Mouse (Mus musculus) embryonic facial prominence, embryonic 10.5 days (tissue): Measurements from ENCODE around the gene Ccdc187. TPM values are rescaled to one million over a fixed set of nuclear protein-coding genes. Genes with fewer than 3 reads are reported as not detected.
A peak's percentile ranks its signal among the peaks of the same experiment; 100 is the strongest.

ENCODE experiments used
- DNase-seq: peaks from one replicate; pipeline ENCODE4 v3.0.0-alpha.2; 2017; ENCODE audit warnings: low spot score
- H3K27ac ChIP-seq: fragments of 300-500 bp; sonication (generic); replicated peaks from 2 replicates; pipeline ENCODE4 v1.5.1; 2016; ENCODE audit warnings: mild to moderate bottlenecking
- H3K27me3 ChIP-seq: fragments of 300-500 bp; sonication (generic); replicated peaks from 2 replicates; pipeline ENCODE4 v1.6.1; 2016; ENCODE audit warnings: low read depth, mild to moderate bottlenecking; ENCODE audit not compliant: poor library complexity, severe bottlenecking
- H3K36me3 ChIP-seq: fragments of 300-500 bp; sonication (generic); replicated peaks from 2 replicates; pipeline ENCODE4 v1.6.1; 2016; ENCODE audit warnings: mild to moderate bottlenecking, moderate library complexity
- H3K4me1 ChIP-seq: fragments of 300-500 bp; sonication (generic); 2 replicates; pipeline ENCODE4 v1.6.1; 2016
- H3K4me3 ChIP-seq: fragments of 300-500 bp; sonication (generic); 2 replicates; pipeline ENCODE4 v1.5.1; 2016; ENCODE audit warnings: mild to moderate bottlenecking, moderate library complexity
- H3K9me3 ChIP-seq: fragments of 300-500 bp; sonication (generic); 2 replicates; pipeline ENCODE4 v1.6.1; 2016; ENCODE audit warnings: mild to moderate bottlenecking
- WGBS: fragments of 180-500 bp; shearing (Covaris S2); methylation state at CpG from one replicate; pipeline ENCODE4 v1.1.7; 2016; 5-methylcytosine and 5-hydroxymethylcytosine counted together
- polyA plus RNA-seq: library from polyadenylated mRNA; unstranded; fragments of >200 nt; fragmentation: Nextera tagmentation; extraction: Ambion mirVana; gene quantifications from 2 replicates; pipeline ENCODE4 v1.2.1, GENCODE M21; 2016

The Ccdc187 gene
- polyA plus RNA-seq, 1 experiment from 2014 or later = 0.04 TPM

DNA sequence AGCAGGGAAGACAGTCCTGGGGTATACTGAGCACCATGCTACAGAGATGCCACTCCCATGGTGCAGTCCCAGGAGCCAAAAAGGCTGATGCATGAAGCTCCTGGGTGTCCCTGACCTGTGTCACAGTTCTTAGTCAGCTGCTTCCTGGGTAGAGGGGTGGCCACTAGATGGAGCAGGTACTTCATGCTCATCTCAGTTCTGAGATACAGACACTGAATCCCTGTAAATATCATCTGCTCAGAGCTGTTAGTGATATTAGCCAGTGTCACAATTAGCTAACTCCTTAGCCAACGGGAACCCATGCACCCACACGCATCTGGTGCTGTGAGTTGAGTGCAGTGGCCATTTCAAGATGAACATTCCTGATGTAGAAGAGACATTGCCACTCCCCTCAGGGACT, 30.6 kb upstream of the Ccdc187 start:
- 86% methylated on average over 2 of the region's 2 CpGs for WGBS
- DNase-seq = no peak

DNA sequence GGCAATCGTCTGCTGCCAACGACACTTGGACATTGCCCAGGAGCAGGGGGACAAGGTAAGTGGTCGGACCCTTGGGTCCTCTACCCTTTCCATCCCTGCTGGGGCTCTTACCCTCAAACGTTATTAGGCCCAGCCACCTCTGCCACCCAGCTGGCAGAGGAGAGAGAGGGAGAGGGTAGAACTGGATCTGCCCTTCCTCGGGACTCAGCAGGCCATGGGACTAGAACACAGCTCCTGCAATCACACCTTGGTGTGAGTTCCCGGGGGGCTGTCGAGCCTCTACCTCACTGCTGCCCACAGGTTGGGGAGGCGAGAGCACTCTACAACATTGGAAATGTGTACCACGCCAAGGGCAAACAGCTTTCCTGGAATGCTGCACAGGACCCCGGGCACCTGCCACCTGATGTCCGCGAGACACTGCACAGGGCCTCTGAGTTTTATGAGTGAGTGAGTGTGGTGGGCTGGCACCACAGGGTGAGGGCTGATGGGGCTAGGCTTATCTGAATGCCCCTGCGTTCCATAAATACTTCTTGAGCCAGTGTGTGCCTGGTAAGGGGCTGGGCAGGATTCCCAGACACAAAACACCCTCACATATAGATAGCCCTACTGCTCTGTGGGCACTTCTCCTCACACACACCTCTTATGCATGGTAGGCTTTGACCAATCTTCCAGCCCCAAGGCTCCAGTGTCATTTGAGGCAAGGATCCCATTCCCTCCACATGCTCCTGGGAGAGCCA, 29.4 kb upstream of the Ccdc187 start:
- peaks cover 97% of the 10 kb centered on the region for H3K36me3 ChIP-seq
- WGBS = 92% methylated on average over 13 of the region's 13 CpGs

More for the DNA sequence above, 30.6 kb upstream of the Ccdc187 start:
- H3K36me3 ChIP-seq = peaks cover 95% of the 10 kb centered on the region
- no peaks in the 10 kb centered on the region for H3K27me3 ChIP-seq
- no peak overlapping the region for H3K27ac ChIP-seq
- H3K4me1 ChIP-seq = peaks cover 15% of the 10 kb centered on the region
- no peak overlapping the region for H3K4me3 ChIP-seq
- no peaks in the 10 kb centered on the region for H3K9me3 ChIP-seq

DNA sequence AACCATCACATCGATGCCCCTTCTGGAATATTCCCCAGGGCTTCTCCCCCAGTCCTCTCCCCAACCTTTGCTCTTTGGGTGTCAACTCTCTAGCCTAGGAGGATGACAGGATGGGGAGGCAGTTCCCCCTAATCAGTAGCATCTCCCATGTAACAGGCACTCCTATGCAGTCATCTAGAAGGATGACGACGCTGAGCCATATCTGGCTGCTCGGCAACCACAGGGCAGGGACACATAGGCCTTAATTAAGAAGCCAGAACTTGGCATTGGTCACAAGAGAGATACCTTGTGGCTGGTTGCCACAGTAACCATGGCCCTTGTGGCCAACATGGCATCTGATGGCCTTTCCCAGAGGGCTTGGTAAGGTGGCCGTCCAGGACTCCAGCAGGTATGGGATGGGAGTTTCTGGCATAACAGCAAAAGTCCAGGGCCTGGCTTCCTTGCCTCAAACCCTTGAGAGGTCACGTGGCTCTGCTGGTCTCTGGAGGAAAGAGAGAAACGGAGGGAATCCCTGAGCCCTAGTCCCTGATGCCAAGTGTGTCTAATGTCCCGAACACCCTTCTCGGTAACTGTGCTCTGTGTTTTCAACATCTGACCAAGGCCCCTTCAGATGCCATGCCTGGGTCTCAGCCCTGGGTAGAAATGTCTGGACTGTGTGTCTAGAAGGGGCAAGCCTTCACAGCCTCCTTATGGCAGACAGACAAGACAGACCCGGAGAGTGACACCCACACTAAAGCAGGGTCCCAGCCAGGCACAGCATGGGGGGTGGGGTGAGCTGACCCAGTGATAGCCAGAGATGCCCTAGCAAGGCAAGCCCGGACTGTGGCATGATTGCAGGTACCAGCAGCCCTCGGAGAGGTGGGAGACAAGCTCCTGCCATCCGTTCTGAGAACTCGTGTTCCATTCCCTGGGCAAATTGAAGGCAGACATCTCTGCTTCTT, 26.2 kb upstream of the Ccdc187 start:
- H3K27ac ChIP-seq = no peak overlapping the region
- H3K9me3 ChIP-seq = no peaks in the 10 kb centered on the region
- H3K4me1 ChIP-seq = peaks cover 48% of the 10 kb centered on the region
- no peak overlapping the region for H3K4me3 ChIP-seq
- H3K27me3 ChIP-seq = no peaks in the 10 kb centered on the region
- peaks cover 81% of the 10 kb centered on the region for H3K36me3 ChIP-seq
- no peak for DNase-seq
- WGBS = 91% methylated on average over 14 of the region's 14 CpGs

More for the DNA sequence above, 29.4 kb upstream of the Ccdc187 start:
- Histone ChIP-seq H3K27ac (no peak overlapping the region), H3K4me1 (peaks cover 19% of the 10 kb centered on the region), H3K27me3 (no peaks in the 10 kb centered on the region), H3K9me3 (no peaks in the 10 kb centered on the region), H3K4me3 (no peak overlapping the region; the same call in 1 of the 2 replicates)
- DNase-seq = no peak

DNA sequence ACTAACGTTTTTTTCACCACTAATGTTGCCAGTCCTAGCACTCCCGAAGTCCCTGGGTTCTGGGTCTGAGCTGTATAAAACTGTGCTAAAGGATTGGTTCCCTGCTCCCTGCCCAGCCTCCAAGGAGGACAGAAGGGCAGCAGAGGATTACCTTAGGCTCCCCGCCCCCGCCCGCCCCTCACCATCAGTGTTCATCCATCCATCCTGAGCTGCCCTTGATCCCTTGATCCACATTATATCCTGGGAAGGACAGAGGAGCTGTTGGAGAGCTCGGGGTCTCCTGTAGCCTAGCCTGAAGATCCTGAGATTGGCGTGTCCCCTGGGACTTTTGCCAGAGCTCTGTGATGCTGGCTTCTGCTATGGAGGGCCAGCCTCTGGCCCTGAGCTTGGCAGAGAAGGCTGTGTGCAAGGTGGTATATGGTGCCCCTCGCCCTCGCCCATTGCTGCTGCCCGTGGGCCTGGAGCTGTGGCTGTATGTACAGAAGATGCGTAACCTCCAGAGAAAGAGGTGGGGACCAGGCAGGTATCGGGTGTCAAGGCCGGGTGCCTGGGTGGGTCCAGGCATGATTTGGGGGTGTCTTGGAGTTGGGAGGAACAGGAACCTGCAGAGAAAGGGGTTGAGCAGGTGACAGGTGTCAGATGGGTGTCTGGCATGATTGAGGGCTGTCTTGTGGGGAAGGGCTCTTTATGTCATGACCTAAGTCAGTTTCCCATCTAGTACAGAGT, 25.3 kb upstream of the Ccdc187 start:
- peaks cover 56% of the 10 kb centered on the region for H3K4me1 ChIP-seq
- no peaks in the 10 kb centered on the region for H3K27me3 ChIP-seq
- H3K27ac ChIP-seq = no peak overlapping the region
- no peaks in the 10 kb centered on the region for H3K9me3 ChIP-seq
- H3K36me3 ChIP-seq = peaks cover 72% of the 10 kb centered on the region
- no peak overlapping the region for H3K4me3 ChIP-seq
- 86% methylated on average over 13 of the region's 13 CpGs for WGBS
- DNase-seq = no peak

DNA sequence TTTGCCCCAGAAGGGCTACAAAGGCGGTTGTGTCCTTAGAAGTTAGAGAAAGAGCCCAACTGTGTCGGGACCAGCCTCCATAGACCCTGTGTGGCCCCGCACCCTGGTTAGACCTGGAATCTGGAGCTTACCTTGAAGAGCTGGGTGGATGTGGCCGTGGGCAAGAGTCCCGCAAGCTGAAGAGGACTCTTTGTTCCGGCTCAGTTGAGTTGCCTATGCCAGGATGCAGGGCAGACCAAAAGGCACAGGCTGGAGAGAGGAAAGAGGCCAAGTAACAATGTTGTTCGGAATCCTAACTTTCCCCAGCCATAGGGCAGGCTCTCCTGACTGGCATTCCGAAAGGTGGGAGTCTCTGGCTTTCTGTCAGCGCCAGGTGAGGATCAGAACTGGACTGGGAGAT, 24.8 kb upstream of the Ccdc187 start:
- Histone ChIP-seq H3K4me1 (peaks cover 62% of the 10 kb centered on the region), H3K27me3 (no peaks in the 10 kb centered on the region), H3K27ac (no peak overlapping the region), H3K36me3 (peaks cover 67% of the 10 kb centered on the region), H3K9me3 (no peaks in the 10 kb centered on the region), H3K4me3 (0 out of 2 replicates have a peak overlapping the region, but pooled peaks have one; percentile 11)
- no peak for DNase-seq
- 90% methylated on average over 9 of the region's 9 CpGs for WGBS

DNA sequence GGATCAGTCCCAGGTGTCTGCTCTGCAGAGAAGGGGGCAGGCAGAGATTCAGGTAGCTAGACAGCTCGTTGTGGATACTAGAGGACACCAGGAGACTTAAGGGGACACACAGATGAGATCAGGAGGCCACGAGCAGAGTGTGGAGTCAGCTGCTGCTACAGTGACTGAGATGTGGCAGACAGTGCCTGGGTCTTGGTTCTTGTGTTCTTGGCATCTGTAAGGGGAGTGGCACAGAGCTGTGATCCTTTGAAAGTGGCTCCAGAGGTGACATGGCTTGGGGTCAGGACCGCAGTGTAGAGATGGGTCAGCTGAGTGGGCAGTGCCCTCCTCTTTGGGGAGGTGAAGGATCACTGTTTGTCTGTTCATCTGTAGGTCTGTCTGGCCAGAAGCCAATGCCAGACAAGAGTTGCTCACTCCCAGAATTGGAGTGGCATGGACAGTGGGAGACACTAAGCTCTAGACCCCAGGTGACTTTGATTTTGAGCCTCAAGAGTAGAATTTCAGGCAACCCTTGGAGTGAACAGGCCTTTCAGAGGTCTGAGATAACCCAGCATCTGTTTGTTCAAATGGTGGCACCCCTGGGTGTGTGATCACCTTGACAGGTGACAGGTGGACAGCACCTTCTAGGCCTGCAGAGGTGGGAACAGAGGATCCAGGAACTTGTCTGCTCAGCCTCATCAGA, 23.8 kb upstream of the Ccdc187 start:
- peaks cover 57% of the 10 kb centered on the region for H3K36me3 ChIP-seq
- peaks cover 70% of the 10 kb centered on the region for H3K4me1 ChIP-seq
- peak overlapping the region; percentile 91; the same call in 1 of the 2 replicates for H3K4me3 ChIP-seq

DNA sequence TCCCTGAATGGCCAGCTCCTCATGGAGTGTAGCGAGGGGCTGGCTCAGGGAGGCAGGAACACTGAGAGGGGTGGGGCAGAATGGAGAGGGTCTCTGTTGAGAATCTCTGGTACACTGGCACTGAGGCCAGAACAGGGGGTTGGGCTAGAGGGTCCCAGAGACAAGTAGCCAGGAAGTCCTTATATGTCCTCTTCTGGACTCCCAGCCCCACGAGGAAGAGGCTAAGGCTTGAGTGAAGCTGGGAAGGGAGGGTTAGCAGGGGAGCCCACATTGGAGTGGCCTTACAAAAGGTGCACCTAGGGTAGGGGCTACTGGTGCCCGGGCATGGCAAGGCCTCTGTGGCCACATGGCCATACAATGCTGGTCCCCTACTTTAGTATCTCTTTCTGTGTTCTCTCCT, 23.0 kb upstream of the Ccdc187 start:
- Histone ChIP-seq H3K9me3 (no peaks in the 10 kb centered on the region), H3K4me1 (peaks cover 73% of the 10 kb centered on the region), H3K27ac (peak overlapping the region; percentile 97), H3K4me3 (peak overlapping the region; percentile 91), H3K36me3 (peaks cover 49% of the 10 kb centered on the region), H3K27me3 (no peaks in the 10 kb centered on the region)
- no peak for DNase-seq
- WGBS = 73% methylated on average over 3 of the region's 3 CpGs

More for the DNA sequence above, 23.8 kb upstream of the Ccdc187 start:
- no peaks in the 10 kb centered on the region for H3K9me3 ChIP-seq
- no peak for DNase-seq
- no peak overlapping the region for H3K27ac ChIP-seq
- WGBS = 94% methylated on average over 3 of the region's 3 CpGs
- H3K27me3 ChIP-seq = no peaks in the 10 kb centered on the region

DNA sequence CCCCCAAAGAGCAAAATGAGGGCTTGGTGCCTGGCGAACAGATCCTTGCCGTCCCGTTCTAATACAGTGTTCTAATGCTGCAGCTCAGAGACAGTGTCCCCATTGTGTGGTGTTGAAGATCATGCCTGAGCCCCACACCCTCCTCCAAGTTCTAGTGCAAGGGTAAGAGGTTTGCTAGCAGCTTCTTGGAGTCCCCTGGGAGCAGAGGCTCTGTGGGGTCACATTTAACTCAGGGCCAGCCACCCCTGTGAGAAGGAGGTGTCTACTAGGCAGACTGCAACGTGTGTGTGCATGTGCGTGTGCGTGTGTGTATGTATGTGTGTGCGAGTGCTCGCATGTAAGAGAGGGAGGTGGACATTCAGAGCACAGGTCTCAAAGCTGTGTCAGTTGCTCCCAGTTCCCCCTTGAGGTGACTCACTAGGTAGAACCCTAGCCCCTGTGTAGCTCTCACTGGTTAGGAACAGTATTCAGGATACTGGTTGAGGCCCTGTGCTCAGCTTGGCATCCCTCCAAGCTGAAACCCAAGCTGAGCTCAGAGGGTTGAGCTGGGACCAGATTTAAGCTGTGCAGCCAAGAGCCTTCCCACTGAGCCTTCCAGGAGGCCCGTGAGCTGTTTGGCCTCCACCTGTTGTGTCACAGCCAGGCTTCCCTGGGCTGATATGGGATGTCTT, 22.4 kb upstream of the Ccdc187 start:
- no peak for DNase-seq
- no peaks in the 10 kb centered on the region for H3K9me3 ChIP-seq
- whole genome bisulfite sequencing = 73% methylated on average over 9 of the region's 9 CpGs
- peaks cover 43% of the 10 kb centered on the region for H3K36me3 ChIP-seq
- H3K4me3 ChIP-seq = peak overlapping the region; percentile 91
- peak overlapping the region; percentile 97 for H3K27ac ChIP-seq
- peaks cover 77% of the 10 kb centered on the region for H3K4me1 ChIP-seq
- H3K27me3 ChIP-seq = no peaks in the 10 kb centered on the region

DNA sequence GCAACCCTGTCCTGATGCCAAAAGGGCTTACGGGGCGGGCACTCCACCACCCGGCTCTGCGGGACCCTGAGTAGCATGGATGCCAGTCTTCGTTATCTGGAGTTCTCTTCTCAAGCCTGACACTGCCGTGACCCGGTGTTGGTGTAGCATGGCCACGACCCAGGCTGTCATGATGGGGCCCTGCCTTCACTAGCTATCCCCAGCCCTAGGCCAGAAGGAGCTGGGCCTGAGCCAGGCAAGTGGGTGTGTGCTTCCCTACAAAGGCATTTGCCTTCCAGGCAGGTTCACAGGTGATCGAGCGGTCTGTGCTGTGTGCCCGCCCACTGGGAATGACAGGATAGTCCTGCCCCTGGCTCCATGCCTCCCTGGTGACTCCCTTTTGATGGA, 21.6 kb upstream of the Ccdc187 start:
- H3K9me3 ChIP-seq = no peaks in the 10 kb centered on the region
- 1% methylated on average over 11 of the region's 11 CpGs for WGBS
- H3K36me3 ChIP-seq = peaks cover 36% of the 10 kb centered on the region
- H3K4me1 ChIP-seq = peaks cover 76% of the 10 kb centered on the region
- peak overlapping the region; percentile 91 for H3K4me3 ChIP-seq
- DNase-seq = no peak
- peak overlapping the region; percentile 97 for H3K27ac ChIP-seq
- H3K27me3 ChIP-seq = no peaks in the 10 kb centered on the region

DNA sequence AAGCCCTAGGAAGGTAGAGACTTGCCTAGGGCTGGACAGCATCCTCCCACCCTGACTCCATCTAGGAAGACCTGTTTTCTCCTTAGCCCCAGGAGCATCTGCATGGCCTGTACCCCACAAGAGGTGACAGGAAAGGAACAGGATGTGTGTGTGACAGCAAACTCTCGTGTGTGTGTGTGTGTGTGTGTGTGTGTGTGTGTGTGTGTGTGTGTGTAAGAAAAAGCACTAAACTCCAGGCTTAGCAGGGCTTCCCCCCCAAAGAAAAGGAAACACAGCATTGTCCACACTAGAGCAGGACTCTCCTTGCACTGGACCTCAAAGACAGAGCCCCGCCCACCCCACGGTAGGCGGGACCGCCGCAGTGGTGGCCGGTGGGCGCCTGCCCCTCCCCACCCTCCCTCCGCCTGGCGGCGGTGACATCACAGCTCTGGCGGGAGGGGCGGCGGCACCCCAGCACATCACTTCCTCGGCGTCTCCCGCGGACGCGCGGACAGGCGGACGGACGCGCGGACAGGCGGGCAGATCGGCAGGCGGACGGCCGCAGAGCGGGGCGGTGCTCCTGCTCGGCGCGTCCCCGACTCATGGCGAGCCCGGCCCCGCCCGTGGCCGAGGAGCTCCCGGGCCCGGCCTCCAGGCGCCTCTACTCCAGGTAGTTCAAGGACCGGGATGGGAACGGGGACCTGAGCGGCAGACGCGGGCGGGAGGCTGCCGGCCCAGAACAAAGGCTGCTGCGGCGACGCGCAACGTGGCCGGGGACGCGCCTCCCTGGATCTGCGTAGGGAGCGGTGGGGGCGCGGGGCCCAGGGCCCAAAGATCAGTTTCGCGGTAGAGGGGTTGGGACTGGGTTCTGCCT, 20.9 kb upstream of the Ccdc187 start, which contains the start of gene Gpsm1:
Gene Gpsm1, plus strand, starts transcription at position 444 of the 853 bp plus-strand sequence.
- peak within 1 kb of the TSS; percentile 97 for H3K27ac ChIP-seq
- peak; percentile 95 for DNase-seq
- peak within 1 kb of the TSS; percentile 91 for H3K4me3 ChIP-seq
- no peaks in the 10 kb centered on the region for H3K27me3 ChIP-seq
- no peaks in the 10 kb centered on the region for H3K9me3 ChIP-seq
- WGBS = under 1% methylated on average over 65 of the region's 66 CpGs
- H3K4me1 ChIP-seq = peaks cover 76% of the 10 kb centered on the region
- H3K36me3 ChIP-seq = peaks cover 29% of the 10 kb centered on the region
